Mouse (Mus musculus): ENCODE results near the gene Tac1.
"Not testable (repeated sequence)": the region's sequence is repeated elsewhere in the genome, so short reads cannot be mapped to it uniquely, and the experiment has no call there.

Gene Tac1

DNA sequence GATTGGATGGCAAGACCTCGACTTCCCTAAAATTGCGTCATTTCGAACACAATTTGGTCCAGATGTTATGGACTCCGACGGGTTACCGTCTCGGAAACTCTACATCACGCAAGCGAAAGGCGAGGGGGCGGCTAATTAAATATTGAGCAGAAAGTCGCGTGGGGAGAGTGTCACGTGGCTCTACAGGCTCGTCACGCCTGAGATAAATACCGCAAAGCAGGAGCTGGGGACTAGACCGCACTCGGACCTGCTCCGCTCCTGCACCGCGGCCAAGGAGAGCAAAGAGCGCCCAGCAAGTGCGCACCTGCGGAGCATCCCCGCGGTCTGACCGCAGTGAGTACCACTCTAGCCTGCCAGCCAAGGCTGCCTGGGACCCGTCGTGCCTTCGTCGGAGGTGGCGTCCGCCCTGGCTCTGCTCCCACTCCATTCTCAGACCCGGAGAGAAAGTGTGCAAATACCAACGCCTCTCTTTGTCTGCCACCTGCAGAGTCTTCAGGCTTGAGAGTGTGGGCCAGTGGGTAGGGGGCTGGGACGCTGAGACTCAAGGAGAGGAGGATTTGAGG, at the start of gene Tac1:
Tac1 (plus strand) TSS at position 51 of the 563 bp plus-strand sequence.
- DNase-seq (ENCODE audit: low read depth, low spot score): no peak

DNA sequence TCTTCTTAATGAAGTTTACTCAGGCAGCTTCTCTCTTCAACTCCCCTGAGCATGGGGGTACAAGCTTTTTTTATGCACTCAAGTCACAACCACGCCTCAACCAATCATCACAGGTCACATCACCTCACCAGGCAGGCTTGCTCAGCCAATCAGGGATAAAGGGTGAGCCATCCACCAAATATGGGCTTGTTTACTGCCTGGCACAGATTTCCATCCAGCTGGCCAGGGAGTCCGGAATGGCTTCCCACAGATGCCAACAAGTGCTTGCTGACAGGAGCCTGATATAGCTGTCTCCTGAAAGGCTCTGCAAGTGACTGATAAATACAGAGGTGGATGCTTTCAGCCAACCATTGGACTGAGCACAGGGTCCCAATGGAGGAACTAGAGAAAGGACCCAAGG, 11.2 kb upstream of the Tac1 start:
- DNase-seq (ENCODE audit: low read depth, low spot score): not testable (repeated sequence)

DNA sequence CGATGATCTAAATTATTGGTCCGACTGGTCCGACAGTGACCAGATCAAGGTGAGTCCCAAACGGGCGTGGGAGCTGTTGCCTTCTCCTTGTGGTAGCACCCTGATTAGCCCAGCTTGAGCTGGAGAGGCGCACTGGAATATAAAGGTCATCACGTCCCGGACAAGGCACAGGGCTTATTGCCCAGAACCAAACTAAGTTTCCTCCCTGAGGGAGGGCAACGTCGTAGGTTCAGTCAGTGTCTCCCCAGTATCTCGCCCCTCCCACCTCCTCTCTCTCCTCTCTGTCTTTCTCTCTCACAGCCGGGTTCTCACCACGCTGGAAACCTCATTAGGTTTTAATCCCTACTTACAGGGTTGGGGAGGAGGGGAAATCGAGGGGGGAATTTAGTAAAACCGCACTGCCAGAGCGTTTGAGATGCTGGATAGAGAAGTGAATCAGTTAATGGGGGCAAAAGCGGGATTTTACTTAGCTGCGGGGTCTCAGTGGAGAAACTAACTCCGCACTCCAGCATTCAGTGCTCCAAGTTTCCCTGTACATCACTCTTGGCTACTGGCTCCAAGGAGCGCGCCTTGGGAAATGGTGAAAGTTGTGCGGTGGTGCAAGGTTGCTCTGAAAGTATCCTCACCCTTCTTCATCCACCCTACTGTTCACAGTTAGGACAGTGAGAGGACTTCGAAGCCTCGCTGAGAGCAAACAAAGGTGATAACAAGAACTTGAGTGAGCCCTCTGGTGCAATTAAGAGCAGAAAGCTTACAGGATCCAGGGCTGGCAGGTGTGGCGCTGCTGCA, 1.2 kb downstream of the Tac1 start:
- no peak for DNase-seq (ENCODE audit: low read depth, low spot score)

DNA sequence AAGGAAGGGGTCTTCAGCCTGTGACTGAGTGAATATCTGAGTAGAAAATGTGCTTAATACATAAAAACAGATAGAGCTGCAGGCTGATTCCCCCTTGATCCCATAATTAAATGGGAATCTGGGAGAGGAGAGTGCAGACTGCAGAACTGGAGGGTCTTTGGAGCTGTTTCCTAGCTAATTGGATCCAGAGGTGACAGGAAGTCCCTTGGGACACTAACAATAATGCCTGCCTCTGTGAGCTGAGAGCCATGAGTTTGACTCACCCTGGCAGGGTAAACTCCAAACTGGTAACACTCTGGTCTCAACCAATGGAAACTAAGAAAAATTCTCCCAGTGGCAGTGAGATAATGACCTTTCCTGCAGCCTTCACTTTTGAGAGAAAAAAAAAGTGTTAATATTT, 3.5 kb downstream of the Tac1 start:
- DNase-seq (ENCODE audit: low read depth, low spot score): peak; percentile 83

DNA sequence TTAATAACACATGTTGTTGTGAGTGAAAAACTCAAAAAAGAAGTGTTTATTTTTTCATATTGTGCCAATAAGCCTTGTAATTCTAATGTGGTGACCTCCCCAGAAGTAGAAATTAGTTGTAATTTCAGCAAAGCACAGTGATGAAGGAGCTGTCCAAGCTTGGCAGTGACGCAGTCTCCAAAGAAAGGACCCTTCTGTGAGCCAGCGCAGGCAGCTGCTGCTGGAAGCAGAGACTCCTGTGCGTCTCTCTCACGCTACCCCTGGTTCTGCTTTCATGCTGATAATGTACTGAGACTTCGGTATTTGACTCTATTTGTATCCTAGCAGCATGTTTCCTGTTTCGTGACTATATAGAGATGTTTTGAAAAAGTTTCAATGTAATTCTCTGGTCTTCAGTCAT, 7.8 kb downstream of the Tac1 start:
- no peak for DNase-seq (ENCODE audit: low read depth, low spot score)

DNA sequence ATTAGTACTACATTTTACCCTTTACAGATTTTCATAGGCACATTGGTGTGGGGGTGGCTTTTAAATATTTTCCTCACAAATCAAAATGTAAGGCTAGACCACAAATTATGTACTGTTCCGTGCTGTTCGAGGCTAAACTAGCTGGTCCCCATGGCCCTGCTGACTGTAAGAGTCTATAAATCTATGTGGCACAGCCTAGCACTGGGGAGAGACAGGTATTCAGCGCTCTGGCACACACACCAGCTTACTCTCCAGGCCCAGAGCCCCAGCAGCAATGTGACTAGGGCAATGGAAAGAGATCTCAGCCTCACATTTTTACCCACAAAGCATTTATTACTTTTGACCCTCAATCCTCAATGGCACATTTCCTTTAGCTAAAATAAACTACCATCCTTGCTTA, 9.9 kb downstream of the Tac1 start:
- DNase-seq (ENCODE audit: low read depth, low spot score): no peak

DNA sequence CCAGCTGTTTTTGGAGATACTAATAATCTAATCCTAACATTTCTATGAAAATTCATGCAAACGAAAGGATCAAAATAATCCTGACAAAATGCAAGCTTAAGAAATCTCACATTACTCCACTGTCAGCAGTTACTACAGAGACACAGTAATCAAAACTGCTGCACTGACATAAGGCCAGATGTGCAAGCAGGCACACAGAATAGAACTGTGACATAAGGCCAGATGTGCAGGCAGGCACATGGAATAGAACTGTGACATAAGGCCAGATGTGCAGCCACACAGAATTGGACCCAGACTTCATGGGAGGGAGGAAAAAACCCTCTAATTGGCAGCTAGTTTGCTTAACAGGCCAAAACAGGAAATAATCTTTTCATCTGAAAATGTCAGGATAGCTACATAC, 16.5 kb downstream of the Tac1 start:
- peak; percentile 34 for DNase-seq (ENCODE audit: low read depth, low spot score)

DNA sequence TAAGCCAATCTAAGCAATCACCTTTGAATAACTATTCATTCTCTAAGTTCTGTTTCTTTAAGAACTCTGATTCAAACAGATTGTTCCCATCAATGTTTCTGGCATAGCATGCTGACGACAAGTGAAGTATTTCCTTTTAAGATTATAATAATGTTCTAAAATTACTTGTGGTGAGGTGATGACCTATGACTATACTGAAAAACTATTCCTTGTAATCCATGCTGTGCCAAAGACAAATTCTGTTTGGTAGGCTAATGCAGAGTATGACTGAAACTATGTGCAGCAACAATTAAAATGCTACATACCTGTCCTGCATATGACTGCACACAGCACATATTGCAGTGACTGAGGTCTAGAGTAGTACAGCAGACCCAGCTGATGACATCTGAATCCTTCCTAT, 23.4 kb downstream of the Tac1 start:
- DNase-seq (ENCODE audit: low read depth, low spot score): peak; percentile 83

DNA sequence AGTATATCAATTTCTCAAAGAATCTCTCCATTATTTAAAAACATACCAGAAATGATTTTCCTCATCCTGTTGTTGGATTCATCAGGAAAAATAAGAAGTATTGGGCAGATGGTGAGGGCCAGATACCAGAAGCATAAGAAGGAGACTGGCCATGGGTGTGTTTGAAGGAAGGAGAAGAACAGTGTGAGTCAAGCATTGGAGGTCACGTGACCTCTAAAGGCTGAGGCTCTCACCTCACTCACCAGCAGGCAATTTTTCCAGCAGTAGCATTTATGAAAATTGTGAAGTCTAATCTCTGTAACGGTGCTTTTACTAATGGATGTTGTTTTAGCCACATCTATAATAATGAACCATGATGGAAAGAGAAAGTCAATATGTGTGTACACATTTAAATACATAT, 39.8 kb downstream of the Tac1 start:
- no peak for DNase-seq (ENCODE audit: low read depth, low spot score)

DNA sequence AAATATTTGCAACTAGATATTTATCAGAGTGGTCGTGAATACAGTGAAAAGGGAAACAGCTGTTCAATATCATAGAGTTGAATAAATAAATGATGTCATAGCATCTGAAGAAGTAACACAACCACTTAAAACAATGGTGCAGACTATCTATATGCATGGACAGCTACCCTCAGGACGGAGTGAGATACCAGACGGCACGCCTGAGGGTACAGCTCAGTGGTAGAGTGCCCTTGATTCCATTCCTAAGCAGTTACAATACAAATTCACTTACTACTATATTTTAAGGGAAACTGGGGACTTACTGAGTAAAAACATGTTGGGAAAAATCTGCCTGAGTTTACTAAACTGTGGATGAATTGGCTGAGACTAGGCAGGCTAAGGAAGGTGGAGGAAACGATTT, 43.7 kb downstream of the Tac1 start:
- peak; percentile 57 for DNase-seq (ENCODE audit: low read depth, low spot score)

DNA sequence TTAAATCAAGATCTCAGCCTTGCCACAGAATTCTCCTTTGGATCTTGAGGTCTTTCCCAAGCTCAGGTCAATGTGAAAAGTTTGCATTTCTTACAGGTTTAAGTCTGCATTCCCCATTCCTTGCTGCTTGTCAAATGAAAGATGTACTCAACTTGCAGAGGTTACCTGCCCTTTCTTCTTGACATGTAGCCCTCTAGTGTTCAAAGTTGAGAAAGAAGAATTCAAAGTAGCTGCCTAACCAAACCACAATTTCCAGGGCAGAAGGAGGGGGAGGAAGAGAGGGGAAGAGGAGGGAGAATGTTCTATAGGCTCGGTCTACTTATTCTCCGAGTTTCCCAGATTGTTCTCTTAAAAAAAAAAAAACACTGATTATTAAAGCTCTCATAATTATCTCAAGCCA, 45.5 kb downstream of the Tac1 start:
- DNase-seq (ENCODE audit: low read depth, low spot score): peak; percentile 82

DNA sequence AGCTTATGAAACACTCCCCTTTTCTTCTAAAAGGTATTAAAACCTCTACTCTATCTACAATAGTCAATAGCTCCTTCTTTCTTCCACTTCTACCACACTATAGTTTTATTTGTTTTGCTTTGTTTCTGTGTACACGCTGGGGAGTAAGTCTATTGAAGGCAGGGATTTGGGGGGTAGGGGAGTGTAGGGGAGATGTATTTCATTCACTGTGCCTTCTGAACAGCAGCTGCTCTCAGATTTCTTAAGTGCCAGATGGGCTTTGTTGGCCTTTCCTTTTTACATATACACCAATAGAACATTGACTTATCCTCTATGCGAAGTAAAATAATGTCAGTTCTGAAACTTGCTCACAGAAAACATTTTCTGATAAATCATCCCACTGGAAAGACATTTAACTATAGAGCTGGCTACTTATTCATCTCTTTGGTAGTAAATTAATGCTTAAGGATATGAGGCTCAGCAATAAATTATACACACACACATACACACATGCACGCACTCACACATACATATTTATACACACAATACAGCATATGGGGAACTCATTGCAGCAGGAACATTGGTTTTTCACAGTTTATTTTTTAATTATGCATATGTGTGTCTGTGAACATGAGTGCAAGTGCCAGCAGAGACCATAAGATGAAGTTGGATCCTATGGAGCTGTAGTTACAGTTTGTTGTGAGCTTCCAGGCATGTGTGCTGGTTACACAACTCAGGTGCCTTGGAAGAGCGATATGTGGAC, 46.8 kb downstream of the Tac1 start:
- DNase-seq (ENCODE audit: low read depth, low spot score): no peak

DNA sequence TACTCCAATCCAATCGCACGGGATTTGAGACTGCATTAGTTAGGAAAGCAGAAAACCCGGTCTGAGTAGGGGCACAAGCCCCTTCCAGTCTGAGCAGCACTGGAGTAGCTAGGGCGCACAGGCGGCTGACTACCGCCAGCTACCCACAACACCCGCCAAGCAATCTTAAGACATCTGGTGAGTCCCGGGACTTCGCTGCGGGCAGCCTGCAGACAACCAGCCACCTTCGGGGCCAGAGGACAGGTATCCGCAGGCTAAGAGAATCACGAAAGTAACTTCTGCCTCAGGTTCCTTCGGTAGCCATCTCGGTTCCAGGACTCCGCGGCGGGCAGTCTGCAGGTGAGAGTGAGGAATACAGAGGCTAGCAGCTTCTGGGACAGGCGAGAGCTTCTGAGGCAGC, 59.0 kb downstream of the Tac1 start:
- not testable (repeated sequence) for DNase-seq (ENCODE audit: low read depth, low spot score)

Measured in 3T3-L1 (cell line).